Mouse (Mus musculus) monocyte, adult 2 months (primary cell): Measurements from ENCODE around the gene Ak5.
"Not testable (repeated sequence)": the region's sequence is repeated elsewhere in the genome, so short reads cannot be mapped to it uniquely, and the experiment has no call there.

Source experiments
- DNase-seq, 2 experiments: peaks; one replicate each; pipeline ENCODE4 v3.0.0; 2022; ENCODE audit warnings: low spot score in 2 of 2, low read depth in 1 of 2

The Ak5 gene

GRCm38 (mm10) chr3:152644610-152645009, 23.6 kb downstream of the Ak5 start:
- DNase-seq = no peak

- DNase-seq = no peak
Measured at GRCm38 (mm10) chr3:152625061-152625820, 42.9 kb downstream of the Ak5 start.

DNA sequence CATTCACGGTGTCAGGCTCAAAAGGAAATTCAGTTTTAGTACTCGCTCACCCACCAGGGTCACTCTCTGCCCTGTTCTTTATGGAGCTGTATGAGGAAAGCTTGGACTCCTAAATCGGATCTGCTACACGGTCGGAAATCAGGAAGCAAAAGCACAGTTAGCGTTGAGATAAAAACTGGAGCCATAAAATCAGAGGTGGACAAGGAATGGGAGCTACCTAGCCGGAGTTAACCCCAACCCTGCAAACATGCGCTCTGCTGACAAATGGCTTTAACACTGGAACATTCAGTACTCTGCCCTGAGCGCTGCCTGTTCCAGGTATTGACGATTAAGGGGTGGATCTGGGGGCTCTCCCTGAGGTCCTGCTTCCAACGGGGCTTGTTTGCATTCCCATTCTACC, 47.6 kb downstream of the Ak5 start:
- DNase-seq = no peak

GRCm38 (mm10) chr3:152620058-152620457, 48.1 kb downstream of the Ak5 start:
- no peak for DNase-seq

GRCm38 (mm10) chr3:152609076-152609475, 59.1 kb downstream of the Ak5 start:
- DNase-seq = no peak

GRCm38 (mm10) chr3:152605849-152606248, 62.3 kb downstream of the Ak5 start:
- DNase-seq = no peak

DNA sequence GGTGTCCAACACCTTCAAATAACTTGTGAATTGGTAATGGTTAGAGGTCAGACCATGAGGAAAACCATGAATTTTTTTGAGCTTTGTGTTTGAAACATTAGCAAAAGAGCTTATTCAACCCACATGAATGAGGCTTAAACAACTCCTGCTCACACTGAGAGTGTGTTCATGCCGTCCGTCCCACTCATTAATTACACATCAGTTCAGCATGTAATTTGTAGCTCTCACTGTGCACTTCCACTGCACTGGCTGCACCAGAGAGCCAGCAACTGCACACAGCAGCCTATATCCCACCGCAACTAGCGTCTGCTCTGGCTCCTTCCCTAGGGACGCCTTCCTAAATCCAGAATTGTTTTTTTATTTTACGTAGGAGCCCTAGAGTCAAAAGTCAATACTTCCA, 68.5 kb downstream of the Ak5 start:
- no peak for DNase-seq

GRCm38 (mm10) chr3:152596406-152597050, 71.6 kb downstream of the Ak5 start:
- DNase-seq = no peak

DNA sequence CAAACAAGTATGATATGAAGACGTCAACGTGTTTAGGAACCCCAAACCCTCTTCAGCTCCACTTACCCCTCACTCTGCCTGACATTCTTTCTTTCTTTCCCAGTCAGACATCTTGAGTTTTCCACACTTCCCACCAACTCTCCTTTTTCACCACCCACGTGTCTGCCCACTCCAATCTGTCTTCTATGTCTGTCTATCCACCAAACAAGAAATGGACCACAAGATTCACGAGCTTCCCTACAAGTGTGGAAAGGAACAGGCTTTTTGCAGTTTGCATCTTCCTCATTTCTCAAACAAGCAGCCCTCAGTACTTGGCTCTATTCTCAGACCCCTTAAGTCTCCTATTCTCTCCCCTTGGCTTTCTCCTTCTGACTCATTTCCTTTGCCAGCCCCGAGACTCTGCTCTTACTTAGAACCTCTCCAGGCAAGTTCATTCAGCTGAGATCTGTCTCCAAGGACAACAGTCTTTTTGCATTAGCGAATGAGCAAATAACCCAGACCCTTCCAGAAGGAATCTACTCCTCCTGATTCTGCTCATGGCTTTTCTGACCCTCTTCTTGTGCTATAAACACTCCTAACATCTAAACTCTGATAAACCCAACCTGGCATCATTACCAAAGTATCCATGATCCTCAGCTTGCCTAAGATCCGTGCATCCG, 75.3 kb downstream of the Ak5 start:
- no peak for DNase-seq

DNA sequence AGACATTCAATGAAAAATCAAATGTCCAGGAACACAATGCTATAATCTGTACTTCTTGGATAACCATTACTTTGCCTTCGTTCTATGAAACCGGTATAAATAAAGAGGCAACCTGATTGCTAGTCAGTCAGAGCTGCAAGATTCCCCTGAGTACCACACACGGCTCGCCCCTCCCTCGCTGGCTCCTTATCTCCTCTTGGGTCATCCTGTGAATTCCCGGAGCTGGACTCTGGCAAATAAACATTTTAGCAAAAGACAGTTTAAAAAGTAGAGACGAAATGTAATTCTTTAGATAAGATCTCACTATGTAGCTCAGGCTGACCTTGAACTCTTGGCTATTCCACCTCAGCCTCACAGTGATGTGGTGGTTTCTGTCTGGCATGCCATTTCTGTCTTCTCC, 77.7 kb downstream of the Ak5 start:
- DNase-seq = no peak

DNA sequence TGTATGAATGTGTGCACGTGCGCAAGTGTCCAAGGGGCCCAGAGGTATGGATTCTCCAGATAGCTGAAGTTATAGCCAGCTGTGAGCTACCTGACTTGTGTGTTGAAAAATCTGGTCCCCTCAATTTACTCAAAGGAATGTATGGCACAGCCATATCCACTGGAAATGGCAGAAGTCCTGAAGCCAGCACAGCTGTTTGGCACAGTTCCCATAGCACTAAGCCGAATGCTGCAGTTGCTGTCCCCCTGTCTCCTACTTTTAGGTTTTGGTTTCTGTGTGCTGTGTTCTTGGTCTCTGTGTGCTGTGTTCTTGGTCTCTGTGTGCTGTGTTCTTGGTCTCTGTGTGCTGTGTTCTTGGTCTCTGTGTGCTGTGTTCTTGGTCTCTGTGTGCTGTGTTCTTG, 79.1 kb downstream of the Ak5 start:
- DNase-seq = not testable (repeated sequence)

GRCm38 (mm10) chr3:152587007-152587406, 81.2 kb downstream of the Ak5 start:
- DNase-seq = no peak

DNA sequence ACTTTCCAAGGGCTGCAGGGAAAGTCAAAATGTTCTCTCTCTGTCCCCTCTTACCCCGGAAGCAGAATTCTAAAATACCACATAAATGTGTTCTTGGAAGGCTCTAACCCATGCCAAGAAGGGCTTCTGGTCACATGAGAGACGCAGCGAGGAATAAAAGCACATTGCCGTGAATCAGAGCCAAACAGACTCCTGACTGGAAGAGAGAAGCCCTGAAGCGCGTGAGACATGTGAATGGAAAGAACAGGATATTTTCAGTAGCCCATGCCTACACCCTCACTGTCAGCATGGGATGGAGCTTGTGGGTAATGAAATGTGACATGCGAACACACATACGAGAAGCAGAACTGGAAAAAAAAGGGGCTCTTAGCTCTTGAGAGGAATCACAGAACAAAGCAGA, 82.0 kb downstream of the Ak5 start:
- DNase-seq = no peak

DNA sequence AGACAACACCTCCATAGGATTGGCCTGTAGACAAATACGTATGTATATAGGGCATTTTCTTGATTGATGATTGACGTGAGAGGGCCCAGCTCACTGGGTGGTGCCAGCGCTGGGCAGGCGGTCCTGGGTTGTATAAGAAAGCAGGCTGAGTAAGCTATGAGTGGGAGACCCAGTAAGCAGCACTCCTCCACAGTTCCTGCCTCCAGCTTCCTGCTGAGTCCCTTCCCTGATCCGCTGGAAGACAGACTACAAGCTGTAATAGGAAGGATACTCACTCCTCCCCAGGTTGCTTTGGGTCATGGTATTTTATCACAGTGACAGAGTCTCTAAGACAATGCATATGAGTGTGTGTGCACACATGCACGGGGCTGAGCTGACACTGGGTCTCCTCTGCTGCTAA, 82.6 kb downstream of the Ak5 start:
- DNase-seq = no peak

DNA sequence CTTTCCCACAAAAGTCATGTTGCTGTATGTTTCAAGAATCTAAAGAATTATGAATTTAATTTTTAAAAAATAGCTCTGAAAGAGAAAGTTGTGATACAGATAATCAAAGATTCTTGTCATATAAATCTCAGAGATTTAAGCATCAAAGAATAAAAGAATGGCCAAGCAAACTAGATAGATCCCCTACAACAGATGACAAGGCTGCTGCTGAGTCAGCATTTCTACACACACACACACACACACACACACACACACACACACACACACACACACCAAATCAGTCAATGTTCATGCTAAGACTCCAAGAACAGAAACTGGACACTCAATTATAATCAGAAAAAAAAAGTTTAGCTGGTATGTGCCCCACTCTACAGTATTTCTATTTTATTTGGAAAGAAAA, 85.1 kb downstream of the Ak5 start:
- no peak for DNase-seq

- not testable (repeated sequence) for DNase-seq
Measured at GRCm38 (mm10) chr3:152581853-152582252, 86.3 kb downstream of the Ak5 start.

- DNase-seq = no peak
Measured at GRCm38 (mm10) chr3:152579984-152580591, 88.1 kb downstream of the Ak5 start.

DNA sequence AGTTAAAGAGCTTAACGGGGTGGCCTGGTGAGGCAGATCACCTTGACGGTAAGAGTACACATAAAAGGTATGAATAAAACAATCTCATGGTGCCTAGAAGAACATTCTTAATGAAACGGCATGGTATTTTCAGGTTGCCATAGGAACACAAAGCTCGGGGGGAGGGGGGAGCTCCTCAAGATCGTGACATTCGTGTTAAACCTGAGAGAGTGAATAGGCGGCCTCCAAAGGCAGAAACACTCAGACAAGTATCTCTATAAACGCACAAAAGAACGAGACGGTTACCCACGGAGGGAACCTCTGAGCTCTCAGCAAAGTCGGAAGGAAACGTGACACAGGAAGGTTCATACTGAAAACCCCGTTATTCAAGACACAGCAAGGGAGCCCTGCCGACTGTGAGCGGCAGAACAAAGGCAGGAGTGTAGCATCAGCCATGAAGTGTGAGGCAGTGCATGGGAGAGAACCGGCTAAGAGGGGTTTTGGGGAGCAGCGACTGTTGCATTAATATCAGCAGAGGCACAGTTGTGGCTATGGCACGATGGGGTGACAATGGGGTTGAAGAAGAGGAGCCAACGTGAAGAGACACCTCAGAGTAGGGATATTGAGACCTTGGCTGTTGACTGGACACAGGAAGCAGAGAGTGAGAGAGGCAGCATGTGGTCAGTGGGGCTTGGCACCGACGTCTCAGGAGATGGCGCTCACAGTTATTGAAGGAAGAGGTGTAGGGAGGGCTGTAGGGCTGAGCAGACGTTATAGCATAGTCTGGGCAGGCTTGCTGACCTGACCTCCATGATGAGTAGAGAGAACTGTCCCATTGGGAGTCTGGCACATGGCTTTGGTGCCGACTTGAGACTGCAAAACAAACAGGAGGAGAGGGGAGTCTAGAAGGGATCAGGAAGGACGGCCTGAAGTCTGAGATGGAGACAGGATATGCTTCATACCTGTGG, 89.6 kb downstream of the Ak5 start:
- DNase-seq = no peak

DNA sequence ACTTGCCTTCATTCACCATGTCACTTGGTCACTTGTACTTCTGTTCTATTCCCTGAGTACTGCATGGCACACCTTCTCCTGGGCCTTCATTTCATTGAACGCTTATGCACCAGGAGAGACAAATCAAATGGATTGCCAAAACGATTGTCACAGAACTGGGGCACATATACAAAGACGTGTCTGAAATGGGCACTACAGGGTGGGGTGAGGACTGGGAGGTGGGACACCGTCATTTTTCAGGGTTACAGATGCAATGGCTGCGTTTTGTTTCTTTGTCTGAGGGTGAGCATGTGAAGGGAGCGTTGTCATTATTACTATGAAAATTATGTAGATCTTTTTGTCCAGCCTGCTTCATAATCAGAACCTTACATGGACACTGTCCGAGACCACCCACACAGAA, 90.4 kb downstream of the Ak5 start:
- no peak for DNase-seq

- DNase-seq = no peak
Measured at GRCm38 (mm10) chr3:152577273-152577672, 90.9 kb downstream of the Ak5 start.

- DNase-seq = no peak
Measured at GRCm38 (mm10) chr3:152569242-152569605, 98.9 kb downstream of the Ak5 start.
